Mouse (Mus musculus) T-helper 2 cell (primary cell): ENCODE data around the gene Ppfia1.

Experiments used
- in situ Hi-C: fragments of 300-600 bp; cut with MboI, MseI; formaldehyde crosslinking; loops from one replicate; pipeline ENCODE4 v1.15.1; 2025; ENCODE audit warnings: high pct_unique_total_duplicates

Ppfia1 gene

DNA sequence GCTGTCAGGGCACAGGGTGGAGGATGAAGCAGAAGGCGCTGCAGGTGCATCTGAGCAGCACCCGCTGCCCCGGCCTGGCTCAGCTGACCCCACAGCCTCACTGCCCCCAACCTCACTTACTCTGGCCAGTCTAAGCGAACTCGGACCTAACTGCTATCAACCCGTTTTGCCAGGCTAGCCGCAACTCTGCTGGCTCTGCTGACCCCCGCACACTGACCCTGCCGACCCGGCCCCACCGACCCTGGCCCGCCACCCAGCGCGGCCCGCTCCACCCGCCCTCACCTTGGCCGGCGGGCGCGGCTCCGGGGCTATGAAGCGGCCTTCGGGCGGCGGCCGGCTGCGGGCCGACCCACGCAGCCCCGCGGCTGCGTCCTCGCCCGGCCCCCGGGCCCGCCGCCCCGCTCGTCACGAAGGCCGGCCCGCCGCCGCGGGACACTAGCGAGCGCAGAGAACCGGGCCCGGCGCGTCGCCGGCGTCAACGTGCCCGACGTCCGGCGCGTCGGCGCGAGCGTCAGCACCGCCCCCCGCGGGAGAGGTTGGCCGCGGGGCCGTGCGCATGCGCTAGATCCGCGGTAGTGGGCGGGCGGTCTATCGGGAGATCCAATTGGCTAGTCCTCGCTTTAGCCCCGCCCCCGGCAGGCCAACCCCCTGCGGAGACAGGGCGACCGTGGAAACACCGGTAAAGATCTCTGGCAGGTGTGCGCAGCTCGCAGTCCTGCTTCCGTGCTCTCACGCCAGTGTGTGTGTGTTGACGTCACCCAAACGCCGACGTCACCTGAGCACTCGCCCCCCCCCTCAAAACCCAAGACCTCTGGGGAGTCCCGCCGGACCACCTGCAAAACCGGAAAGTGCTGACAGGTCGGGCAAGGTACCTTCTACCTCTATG is at the start of gene Ppfia1:
Gene Ppfia1 (minus strand): TSS at position 493 of the 886 bp plus-strand sequence.
- in situ Hi-C loops, result no loop called here

DNA sequence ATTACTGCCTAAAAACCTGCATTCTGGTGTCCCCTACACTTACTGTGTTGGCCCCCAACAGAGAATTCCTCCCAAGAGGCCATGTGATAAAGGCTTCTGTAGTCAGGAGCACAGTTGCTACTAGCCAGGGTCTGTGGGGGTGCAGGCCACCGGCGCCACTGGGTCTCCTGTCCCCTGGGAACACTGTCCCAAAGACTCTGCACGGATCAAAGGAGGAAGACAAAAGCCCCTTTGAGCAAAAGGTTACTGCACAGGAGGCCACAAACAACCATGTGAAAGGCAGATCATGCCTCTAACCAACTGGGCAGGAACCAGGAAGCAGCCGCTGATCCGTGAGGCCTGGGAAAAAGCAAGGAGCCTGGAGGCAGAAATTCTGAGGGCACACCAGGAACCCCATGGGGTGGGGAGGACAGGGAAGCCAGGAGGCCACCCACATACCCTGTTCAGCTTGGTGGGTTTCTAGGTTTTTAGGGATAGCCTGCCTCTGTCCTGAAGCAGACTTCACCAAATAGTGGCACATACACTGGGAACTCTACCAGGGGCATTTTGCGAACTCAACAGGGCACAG is 46.9 kb upstream of the Ppfia1 start:
- in situ Hi-C loops, result no loop called here

DNA sequence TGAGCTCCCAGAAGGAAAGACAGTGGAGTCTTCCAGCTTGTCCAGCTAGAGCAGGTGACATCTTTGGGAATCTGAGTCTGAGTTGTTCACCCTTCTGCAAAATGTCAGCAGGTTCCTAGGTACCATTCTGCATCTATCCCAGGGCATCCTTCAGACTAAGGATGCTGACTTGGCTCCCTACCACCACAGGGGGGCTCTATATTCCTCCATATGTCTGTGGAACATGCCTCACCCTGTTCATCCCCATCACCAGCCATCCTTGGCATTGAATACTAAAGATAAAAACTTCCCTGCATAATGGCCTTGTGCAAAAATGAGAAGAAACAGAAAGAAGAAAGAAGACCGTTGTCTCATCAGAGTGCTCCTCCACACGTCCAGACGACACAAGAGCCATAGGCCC is 36.0 kb upstream of the Ppfia1 start:
- in situ Hi-C loops, result no loop called here

DNA sequence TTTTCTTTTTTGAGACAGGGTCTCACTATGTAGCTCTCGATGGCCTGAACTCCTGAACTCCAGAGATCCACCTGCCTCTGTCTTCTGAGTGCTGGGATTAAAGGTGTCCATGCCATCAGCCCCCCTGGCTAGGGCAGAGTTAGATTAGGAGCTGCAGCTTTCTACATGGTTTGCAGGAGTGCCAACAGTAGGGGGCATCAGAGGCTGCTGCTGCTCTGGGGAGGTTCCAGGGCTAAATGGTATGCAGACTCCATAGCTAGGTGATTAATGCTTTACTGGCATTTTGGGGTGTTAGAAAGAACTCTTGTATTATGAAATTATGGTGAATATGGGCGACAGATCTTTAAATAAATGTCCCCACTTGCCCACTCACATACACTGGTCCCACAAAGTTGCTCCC is 33.8 kb upstream of the Ppfia1 start:
- in situ Hi-C loops, result no loop called here

DNA sequence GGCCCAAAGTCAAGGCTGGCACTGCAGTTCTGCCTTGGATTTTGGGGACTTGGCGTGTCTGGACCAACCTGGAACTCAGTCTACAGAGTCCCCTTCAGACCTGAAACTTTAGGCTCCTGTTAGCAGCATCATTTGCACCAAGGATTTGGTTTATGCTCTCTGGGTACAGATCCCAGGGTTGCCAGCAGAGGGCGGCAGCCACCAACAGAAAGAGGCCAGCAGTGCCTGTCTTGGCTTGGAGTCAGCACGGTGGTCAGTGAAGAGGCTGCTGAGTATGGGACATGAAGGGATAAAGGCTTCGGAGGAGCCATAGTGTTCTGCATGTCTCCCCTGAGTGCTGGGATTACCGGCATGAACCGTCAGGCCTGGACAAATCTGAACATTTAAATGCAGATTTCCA is 32.1 kb upstream of the Ppfia1 start:
- in situ Hi-C loops, result no loop called here

DNA sequence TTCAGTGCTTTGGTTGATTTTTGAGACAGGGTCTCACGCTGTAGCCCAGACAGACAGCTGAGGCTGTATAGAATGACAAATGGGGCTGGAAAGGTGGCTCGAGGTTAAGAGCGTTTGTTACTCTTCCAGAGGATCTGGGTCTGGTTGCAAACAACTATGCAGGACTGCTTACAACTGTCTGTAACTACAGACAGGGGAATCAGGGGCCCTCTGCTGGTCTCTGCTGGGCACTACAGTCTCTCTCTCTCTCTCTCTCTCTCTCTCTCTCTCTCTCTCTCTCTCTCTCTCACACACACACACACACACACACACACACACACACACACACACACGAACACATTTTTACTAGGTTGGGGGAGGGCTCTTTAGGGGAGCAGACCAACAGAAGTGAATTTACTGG is 30.1 kb upstream of the Ppfia1 start:
- in situ Hi-C loops, result no loop called here

DNA sequence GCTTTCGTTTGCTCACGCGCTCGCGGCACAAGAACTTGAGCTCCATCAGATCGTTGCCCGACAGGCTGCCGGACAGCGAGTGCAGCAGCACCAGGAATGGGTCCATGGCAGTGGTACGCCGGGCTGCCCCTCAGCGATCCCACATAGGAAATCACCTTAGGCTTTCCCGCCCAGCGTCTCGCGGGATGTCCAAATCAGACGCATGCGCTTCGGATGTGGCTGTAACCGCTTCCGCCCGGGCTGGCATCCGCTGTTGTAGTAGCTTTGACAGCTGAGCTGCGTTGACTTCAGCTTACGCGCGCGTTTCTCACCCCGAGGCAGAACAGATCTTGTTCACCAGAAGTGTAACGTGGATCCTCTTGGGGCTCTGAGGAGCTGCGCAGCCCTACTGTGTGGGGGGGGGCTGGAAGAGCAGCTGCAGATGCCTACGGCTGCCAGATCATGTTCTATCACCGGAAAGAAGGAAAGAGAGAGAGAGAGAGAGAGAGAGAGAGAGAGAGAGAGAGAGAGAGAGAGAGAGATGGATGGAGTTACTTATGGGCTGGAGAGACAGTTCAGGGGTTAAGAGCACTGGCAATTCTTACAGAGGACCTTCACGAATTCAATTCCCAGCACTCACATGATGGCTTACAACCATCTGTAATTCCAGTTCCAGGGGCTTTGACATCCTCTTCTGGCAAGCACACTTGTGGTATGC is 28.9 kb upstream of the Ppfia1 start, which contains the start of gene Fadd:
Gene Fadd (minus strand): TSS at position 180 of the 697 bp plus-strand sequence.
- in situ Hi-C loops, result no loop called here

DNA sequence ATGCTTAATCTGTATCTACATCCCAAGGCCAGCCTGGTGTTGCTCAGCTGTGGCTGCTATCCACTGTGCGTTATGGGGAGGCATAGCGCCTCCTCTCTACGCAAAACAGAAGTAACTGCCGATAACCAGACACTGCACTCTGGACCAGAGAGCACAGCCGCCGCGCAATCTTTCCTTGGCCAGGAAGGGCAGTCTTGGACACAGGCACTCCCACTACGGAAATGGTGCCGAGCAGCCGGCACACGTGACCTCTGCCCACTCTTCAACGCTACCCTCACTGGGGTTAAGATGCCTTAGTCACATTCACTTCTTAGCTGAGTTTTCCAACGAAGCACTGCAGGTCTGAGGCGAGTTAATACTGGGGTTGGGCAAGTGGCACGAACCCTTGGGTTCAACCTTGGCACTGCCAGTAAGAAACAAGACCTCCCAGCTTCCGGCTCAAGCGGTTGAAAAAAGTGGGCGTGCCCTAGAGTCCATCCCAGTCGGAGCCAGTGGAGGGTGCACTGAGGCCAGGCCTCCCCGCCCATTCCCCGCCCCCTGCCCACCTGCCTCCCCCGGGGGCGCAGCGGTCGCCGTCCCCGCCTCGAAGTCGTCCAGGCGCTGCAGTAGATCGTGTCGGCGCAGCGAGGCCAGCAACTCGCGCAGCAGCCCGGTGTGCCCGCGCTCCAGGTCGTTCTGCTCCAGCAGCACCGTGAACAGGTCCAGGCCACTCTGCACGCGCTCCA is 28.2 kb upstream of the Ppfia1 start:
- in situ Hi-C loops, result no loop called here

DNA sequence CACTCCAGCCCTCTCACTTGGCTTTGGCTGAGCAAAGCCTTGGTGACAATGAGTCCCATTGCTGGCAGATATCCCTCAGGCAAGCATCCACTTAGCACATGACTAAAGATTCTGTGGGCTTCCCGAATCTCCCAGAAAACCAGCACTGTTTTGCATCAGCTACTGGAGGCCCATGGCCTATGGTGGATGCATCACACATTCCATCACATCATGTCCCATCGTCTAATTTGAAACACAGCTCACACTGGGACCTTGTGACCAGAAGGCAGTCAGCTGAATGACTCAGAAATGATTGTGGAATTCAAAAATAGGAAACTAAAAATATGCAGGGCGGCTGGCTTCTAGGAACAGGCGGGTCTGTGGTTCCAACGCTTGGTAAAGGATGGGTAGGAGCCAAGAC is 24.3 kb upstream of the Ppfia1 start:
- in situ Hi-C loops, result no loop called here

DNA sequence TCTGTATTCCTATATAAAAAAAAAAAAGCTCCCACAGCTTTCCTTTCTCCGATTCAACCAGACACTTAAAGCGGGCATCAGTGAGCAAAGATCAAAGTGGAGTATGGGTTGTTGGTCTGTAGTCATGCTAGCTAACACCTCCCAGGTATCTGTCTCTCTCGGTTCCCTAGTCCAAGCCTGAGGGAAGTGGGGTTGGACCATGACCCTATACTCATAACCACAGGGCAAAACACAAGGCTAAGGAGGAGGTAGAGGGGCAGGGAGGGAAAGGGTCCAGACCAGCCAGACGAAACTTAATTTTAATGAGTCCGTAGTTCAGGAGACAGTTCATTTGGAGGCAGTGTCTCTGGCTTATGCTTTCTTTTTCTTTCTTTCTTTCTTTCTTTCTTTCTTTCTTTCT is 18.7 kb upstream of the Ppfia1 start:
- in situ Hi-C loops, result no loop called here

DNA sequence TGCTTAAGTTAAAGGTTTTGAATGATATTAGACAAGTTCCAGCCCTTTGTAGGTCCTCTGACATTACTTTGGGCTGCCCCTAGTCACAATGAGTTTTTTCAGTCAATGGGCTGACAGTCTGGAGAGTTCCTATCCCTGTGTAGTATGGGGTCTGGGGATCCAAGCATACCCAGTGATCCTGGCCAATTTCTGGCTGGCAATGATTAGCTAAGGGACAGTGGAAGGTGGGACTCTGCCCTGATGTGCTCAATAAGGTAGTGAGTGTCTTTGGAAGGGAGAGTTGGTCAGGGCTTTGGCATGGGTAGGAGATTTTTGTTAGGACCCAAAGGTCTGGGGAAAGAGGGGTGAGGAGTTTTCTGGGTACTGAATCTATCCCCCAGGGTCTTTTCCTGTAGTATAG is 18.1 kb upstream of the Ppfia1 start:
- in situ Hi-C loops, result no loop called here

DNA sequence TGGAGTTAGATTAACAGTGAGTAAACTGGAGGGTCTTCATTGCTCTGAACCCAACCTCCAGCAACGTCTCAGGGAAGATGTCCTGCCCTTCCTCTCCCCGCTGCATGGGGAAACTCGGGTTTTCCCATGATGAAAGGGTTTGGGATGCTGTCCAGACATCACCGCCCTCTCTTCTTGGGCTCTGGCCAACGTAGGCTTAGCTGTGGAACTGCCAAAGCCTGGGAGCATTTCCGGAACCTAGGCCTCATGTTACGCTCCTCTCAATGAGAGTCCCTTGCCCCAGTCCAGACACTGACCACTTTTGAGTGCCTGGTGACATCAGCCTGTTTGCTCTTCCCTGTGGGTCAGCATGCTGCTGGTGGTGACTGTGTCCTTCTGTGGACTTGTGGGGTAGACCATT is 15.9 kb upstream of the Ppfia1 start:
- in situ Hi-C loops, result no loop called here

DNA sequence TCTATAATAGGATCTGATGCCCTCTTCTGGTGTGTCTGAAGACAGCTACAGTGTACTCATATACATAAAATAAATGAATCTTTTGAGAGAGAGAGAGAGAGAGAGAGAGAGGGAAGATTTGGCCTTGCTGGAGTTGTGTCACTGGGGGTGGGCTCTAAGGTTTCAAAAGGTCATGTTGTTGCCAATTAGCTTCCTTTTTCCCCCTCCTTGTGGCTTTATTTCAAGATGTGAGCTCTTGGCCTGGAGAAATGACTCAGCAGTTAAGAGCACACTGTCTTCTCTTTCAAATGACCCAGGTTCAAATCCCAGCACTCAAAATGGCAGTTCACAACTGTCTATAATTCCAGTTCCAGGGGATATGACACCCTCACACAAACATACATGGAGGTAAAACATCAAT is 14.6 kb upstream of the Ppfia1 start:
- in situ Hi-C loops, result no loop called here

DNA sequence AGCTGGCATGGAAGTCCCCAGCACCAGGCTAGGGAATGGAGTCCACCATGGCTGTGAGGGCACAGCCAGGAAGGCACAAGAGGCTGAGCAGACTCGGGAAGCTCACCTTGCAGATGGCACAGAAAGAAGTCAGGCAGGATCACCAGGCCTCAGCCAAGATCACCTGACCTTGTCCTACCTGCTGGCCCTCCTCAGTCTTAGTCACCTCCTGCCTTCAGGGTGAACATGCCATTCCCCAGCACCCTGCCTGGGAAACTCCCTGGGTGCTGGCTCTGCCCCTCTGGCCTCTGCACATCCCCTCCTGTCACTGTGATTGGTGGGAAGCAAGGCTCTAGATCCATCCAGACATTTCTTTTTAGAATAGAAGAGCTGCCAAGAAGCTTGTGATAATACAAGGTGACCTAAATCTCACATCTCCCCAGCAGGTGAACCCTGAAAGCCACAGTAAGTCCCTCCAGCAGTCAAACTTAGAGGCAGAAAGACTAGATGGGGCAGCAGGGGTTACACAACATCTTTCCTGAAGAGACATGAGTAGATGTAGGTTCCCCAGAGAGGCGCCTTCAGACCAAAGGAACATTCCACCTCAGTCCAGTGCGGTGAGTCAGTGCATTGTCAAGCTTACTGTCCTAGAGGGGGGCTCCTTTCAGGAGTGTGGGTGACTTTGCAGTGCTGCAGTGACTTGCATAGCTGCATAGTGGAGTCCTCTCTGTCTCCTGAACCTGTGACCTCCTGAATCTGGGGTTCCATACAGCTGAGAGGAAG is 13.6 kb upstream of the Ppfia1 start:
- in situ Hi-C loops, result no loop called here

DNA sequence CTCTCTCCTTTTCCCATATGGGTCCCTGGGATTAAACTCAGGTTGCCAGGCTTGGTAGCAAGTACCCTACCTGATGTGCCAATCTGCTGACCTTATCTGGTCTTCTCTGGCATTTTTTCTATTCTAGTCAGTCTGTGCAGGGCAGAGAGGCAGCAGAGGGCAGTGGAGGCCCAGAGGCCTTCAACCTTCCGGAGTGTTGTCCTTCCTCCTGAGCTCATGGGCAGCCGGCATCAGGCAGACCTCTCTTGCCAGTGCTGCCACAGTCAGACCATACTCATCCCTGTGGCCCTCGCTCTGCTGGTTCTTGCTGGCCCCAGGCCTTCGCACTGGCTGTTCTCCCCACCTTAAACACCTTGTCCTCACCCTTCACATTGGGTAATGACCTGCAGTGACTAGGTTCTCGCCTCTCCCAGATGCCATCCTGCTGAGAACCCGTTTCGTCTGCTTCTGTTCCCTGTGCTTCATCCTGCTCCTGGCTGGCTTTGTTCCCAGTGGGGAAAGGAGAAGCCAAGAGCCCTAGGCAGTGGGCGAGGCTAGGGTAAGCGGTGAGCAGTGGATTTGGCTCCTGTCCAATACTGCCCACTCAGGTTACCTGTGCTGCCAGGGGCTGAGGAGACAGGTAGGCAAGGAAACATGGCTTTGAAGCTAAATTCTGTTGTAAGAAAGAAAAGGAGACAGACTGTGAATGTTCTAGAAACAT is 10.1 kb upstream of the Ppfia1 start:
- in situ Hi-C loops, result no loop called here

DNA sequence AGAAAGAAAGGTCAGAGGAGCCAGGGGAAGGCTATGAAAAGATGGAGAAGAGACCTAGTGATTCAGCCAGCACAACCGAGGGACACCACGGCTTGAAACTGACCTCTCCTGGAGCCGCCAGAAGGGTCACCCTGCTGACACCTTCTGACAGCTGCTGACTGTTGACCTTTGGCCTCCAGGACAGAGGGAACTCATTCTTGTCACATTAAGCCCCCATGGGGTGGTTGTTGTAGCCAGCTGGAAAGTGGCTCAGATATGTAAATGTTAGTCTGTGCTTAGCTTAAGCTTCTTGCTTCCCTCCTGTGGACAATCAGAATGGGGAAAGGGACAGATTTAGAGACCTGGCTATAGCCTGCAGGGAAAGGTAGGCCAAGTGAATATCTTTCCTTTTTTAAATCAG is 8.5 kb upstream of the Ppfia1 start:
- in situ Hi-C loops, result no loop called here

DNA sequence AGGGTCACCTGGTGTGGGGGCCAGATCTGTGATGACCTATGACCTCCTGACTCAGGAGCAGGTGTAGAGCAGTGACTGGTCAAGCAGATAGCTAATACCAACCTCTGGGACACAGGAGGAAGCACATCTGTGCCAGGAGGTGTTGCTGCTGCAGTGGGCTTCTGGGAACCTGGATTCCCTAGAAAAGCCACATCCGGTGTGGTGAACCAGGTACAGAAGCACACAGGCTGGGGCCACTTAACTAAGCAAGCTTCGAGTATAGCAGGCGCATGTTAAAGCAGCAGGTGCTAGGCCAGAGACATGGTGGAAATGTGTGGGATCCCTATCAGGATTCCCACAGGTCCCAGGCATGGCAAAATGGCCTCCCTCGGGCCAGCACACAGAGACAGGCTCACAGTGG is 7.1 kb upstream of the Ppfia1 start:
- in situ Hi-C loops, result no loop called here

DNA sequence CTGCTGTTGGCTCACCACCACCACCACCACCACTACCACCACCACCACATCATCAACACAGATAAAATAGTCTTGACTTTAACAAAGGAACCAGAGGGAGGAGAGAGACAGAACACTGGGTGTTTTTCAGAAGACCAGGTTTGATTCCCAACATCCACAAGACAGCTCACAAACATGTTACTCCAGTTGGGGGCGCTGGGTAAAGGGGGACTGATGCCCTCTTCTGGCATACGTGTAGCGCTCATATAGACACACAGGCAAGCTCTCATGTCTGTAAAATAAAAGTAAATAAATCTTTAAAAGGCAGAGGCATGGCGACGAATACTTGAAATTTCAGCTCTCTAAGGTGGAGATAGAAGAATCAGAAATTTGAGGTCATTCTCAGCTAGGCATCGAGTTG is 5.0 kb upstream of the Ppfia1 start:
- in situ Hi-C loops, result no loop called here

DNA sequence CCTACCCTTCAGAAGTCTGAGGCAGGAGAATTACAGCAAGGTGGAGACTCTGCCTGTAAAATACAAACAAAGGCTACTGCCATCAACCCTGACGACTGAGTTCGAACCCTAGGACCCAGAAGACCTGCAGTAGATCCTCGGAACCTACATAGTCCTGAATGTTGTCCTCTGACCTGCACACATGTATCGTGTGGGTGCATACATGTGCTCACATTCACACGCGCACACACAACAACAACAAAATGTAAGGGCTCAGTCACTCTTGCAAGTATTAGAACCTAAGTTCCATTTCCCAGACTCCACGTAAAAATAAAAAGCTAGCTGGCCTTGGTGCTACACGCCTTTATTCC is 569 bp upstream of the Ppfia1 start:
- in situ Hi-C loops, result no loop called here

DNA sequence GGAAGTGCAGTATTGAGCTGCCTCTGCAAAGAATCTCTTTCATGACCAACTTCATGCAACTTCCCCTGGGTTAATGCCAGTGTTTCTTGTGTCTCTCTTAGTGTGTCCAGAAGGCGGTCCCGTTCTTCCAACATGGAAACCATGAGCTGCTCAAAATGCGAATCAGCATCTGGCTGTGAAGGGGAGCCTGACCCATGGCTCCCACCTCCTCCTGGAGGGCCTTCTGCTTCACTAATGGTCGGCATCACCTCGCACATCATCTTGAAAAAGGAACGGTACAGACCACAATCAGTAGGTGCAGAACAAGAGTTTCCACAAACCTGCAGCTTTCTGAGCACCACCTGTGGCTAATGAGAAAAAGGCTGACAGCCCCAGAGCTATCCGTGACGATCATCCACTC is 1.3 kb downstream of the Ppfia1 start:
- in situ Hi-C loops, result no loop called here

DNA sequence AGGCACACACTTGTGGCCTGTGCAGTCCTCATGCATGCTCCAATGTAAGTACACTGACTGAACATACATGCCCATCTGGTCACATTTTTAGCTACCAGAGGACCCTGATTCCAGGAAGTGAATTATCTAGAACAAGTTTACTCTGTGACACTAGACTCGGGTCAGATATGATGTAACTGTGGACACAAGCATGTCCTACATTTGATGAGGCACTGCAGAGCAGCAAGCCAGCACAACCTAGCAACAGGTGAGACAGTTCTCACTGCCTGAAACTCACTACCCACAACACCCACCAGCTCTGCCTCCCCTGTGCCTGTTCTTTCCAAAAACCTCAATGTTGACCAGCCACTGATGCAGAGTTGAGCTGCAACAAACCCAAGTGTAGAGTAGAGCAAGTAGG is 2.7 kb downstream of the Ppfia1 start:
- in situ Hi-C loops, result no loop called here
